Mouse (Mus musculus) MEL-GATA-1-ER (cell line): ENCODE data around the gene Churc1.

Source experiments
- DNase-seq: peaks from one replicate; pipeline ENCODE4 v3.0.0-alpha.2; 2012; ENCODE audit warnings: low read depth; ENCODE audit errors: extremely low read depth

Churc1 gene

GRCm38 (mm10) chr12:76765354-76765851, at the start of gene Churc1, which contains the start of gene Fntb:
Churc1 (plus strand) TSS chr12:76765538.
Fntb (plus strand) TSS chr12:76765589.
- DNase-seq = peak; percentile 99

GRCm38 (mm10) chr12:76718384-76718783, 47.0 kb upstream of the Churc1 start:
- DNase-seq = no peak

GRCm38 (mm10) chr12:76720572-76720971, 44.8 kb upstream of the Churc1 start:
- DNase-seq = no peak

GRCm38 (mm10) chr12:76722026-76722425, 43.3 kb upstream of the Churc1 start:
- no peak for DNase-seq

- no peak for DNase-seq
Observed at GRCm38 (mm10) chr12:76727955-76728354, 37.4 kb upstream of the Churc1 start.

GRCm38 (mm10) chr12:76750866-76751459, 14.4 kb upstream of the Churc1 start:
- DNase-seq = no peak

- peak; percentile 59 for DNase-seq
Observed at GRCm38 (mm10) chr12:76752652-76753318, 12.6 kb upstream of the Churc1 start.

GRCm38 (mm10) chr12:76765901-76766630, 728 bp downstream of the Churc1 start:
- DNase-seq = no peak

- no peak for DNase-seq
Observed at GRCm38 (mm10) chr12:76770841-76771500, 5.6 kb downstream of the Churc1 start.

GRCm38 (mm10) chr12:76771540-76771939, 6.2 kb downstream of the Churc1 start:
- no peak for DNase-seq

- DNase-seq = no peak
Observed at GRCm38 (mm10) chr12:76774652-76775051, 9.3 kb downstream of the Churc1 start.

- no peak for DNase-seq
Observed at GRCm38 (mm10) chr12:76775132-76775531, 9.8 kb downstream of the Churc1 start.

- no peak for DNase-seq
Observed at GRCm38 (mm10) chr12:76776898-76777297, 11.6 kb downstream of the Churc1 start.

- no peak for DNase-seq
Observed at GRCm38 (mm10) chr12:76777845-76778244, 12.5 kb downstream of the Churc1 start.

GRCm38 (mm10) chr12:76778305-76779083, 13.2 kb downstream of the Churc1 start:
- DNase-seq = no peak

GRCm38 (mm10) chr12:76779951-76780350, 14.6 kb downstream of the Churc1 start:
- no peak for DNase-seq

- no peak for DNase-seq
Observed at GRCm38 (mm10) chr12:76780639-76781468, 15.5 kb downstream of the Churc1 start.

GRCm38 (mm10) chr12:76784056-76784619, 18.8 kb downstream of the Churc1 start:
- no peak for DNase-seq

- DNase-seq = peak; percentile 43
Observed at GRCm38 (mm10) chr12:76790446-76791084, 25.2 kb downstream of the Churc1 start.
